Mouse (Mus musculus) stomach, postnatal 0 days (tissue): ENCODE data around the gene Stk26.
A peak's percentile ranks its signal among the peaks of the same experiment; 100 is the strongest.

Source experiments
- CTCF ChIP-seq: IDR thresholded peaks from 2 replicates; pipeline ENCODE4 v1.5.1; 2016; ENCODE audit warnings: antibody characterized with exemption, low read depth, mild to moderate bottlenecking, moderate library complexity
- EP300 ChIP-seq: optimal IDR thresholded peaks from 2 replicates; pipeline ENCODE3; 2016; ENCODE audit warnings: antibody characterized with exemption

GRCm38 (mm10) chrX:50887999-50888398 lies 47.2 kb downstream of the Stk26 start:
- TF ChIP-seq CTCF (peak; percentile 61), EP300 (no peak)
